Mouse (Mus musculus): ENCODE results near the gene Dnajb4.
"Not testable (repeated sequence)": the region's sequence is repeated elsewhere in the genome, so short reads cannot be mapped to it uniquely, and the experiment has no call there.

Dnajb4 gene

GRCm38 (mm10) chr3:152208096-152208885 is 1.8 kb downstream of the Dnajb4 start:
- no peak for DNase-seq (ENCODE audit: low spot score)

- no peak for DNase-seq (ENCODE audit: low spot score)
Observed at GRCm38 (mm10) chr3:152207156-152207555, 2.9 kb downstream of the Dnajb4 start.

DNA sequence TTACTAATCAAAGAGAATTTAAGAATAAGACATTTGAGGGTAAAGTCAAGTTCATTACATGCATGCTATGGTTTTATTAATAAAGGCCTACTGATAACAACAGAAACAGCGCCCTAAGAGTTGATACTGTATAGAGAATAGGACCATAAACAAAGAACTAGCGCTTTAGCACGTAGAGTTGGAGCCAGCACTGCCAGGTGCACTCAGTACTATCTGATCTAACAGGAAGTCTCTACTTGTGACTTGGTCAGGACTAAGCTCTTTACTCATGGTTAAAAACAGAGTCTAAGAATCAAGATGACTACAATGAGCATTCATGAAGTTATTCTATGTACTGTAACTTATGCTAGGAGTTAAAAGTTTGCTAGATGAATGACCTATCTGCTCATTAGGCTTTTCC is 5.5 kb downstream of the Dnajb4 start:
- no peak for DNase-seq (ENCODE audit: low spot score)

DNA sequence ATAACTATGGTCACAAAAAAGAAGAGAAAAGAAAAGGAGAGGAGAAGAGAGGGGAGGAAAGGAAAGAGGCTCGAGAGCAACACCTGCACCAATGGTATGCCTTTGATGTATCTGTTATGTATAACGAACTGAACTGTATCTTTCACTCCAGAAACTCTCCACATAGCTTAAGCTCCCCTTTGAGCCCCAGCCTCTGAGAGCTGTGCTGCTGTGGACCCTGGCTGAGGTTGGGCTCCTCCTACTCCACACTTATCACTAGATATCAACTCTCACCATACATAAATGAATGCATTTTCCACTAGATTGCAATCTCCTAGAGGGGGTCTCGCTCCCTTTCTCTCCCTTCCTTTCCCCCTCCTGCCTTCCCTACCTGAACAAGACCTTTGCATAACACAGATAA is 6.1 kb downstream of the Dnajb4 start:
- DNase-seq (ENCODE audit: low spot score) = no peak

DNA sequence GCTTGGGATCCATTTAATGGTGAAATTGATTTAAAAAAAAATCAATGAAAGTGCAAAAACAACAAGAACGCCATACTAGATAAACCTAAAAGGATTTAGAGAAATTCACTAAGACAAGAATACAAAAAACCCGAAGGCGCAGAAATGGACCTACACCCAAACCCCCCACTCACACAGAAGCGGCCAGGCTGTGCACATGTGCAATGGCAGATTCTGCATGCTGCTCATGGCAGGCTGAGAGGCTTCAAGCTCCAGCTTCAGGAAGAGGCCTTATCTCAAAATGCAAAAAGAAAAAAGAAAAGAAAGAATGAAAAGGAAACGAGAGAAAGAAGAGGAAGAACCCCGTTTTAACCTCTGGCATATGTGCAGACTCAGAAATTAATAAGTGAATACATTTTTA is 6.7 kb downstream of the Dnajb4 start:
- DNase-seq (ENCODE audit: low spot score) = no peak

GRCm38 (mm10) chr3:152202942-152203341 is 7.2 kb downstream of the Dnajb4 start:
- no peak for DNase-seq (ENCODE audit: low spot score)

- DNase-seq (ENCODE audit: low spot score) = no peak
Observed at GRCm38 (mm10) chr3:152201651-152202050, 8.5 kb downstream of the Dnajb4 start.

GRCm38 (mm10) chr3:152201181-152201580 is 8.9 kb downstream of the Dnajb4 start:
- DNase-seq (ENCODE audit: low spot score) = no peak

DNA sequence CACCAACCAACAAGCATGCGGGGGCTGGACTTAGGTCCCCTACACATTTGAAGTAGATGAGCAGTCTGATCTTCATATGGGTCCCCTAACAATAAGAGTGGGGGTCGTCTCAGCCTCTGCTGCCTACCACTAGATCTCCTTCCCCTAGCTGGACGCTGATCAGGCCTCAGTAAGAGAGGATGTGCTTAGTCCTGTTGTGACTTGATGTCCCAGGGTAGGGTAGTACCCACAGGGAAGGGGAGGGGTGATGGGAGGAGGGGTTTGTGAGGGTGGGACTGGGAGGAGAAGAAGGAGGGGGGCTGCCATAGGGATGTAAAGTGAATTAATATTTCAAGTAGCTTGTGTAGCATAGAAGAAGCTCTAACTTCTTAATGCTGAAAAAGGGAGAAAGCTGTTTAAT is 11.0 kb downstream of the Dnajb4 start:
- DNase-seq (ENCODE audit: low spot score) = no peak

- not testable (repeated sequence) for DNase-seq (ENCODE audit: low spot score)
Observed at GRCm38 (mm10) chr3:152197246-152197645, 12.9 kb downstream of the Dnajb4 start.

DNA sequence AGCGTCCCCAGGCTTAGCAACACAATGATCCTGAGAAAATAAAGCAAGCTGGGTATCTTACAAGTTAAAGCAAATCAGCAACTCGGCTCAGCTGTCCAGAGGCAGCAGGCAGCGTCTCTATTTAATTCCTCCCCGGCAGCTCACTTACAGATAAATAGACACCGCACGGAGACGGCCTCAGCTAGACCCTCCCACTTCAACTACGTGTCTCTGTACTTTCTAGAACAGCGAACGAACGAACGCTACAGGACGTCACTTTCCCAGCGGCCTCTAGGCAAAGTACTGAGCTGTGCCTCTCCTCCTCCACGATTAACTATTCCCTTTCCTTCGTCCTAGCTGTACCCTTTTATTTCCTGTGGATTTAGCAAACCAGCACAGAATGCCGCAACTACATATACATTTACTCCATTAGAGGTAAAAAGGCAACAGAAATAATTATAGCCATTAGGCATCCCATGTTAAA is 16.4 kb downstream of the Dnajb4 start:
- DNase-seq (ENCODE audit: low spot score) = peak; percentile 96

- no peak for DNase-seq (ENCODE audit: low spot score)
Observed at GRCm38 (mm10) chr3:152193177-152193576, 16.9 kb downstream of the Dnajb4 start.

DNA sequence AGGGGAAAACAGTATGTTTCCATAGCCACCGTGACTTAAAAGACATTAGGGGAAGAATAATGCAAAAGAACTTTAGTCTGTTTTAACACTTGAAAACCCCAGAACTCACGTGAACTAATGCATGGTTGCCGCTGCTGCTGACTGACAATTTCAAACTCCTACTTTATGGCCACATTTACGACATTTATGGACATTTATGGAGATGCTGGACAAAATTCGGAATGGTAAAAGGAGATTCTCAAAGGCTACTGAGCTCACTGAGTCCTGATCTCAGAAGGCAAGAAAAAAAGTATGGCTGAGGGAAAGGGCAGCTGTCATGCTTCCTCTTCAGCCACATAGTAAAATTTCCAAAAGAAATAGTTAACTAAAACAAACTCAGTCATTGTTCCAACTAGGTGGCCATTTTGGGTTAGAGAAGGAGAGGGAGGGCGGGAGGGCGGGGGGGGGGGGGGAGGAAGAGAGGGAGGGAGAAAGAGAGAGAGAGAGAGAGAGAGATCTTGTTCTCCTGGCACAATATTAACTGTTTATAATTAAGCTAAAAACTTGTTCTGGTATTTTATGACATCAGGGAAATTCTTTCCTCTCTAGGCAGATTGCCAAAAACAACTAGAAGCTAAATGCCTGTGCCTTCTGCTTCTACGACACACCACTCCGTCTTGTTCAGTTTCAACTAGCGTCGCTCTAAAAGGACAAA is 17.7 kb downstream of the Dnajb4 start:
- peak; percentile 27 for DNase-seq (ENCODE audit: low spot score)

- DNase-seq (ENCODE audit: low spot score) = peak; percentile 58
Observed at GRCm38 (mm10) chr3:152191791-152192237, 18.3 kb downstream of the Dnajb4 start.

DNA sequence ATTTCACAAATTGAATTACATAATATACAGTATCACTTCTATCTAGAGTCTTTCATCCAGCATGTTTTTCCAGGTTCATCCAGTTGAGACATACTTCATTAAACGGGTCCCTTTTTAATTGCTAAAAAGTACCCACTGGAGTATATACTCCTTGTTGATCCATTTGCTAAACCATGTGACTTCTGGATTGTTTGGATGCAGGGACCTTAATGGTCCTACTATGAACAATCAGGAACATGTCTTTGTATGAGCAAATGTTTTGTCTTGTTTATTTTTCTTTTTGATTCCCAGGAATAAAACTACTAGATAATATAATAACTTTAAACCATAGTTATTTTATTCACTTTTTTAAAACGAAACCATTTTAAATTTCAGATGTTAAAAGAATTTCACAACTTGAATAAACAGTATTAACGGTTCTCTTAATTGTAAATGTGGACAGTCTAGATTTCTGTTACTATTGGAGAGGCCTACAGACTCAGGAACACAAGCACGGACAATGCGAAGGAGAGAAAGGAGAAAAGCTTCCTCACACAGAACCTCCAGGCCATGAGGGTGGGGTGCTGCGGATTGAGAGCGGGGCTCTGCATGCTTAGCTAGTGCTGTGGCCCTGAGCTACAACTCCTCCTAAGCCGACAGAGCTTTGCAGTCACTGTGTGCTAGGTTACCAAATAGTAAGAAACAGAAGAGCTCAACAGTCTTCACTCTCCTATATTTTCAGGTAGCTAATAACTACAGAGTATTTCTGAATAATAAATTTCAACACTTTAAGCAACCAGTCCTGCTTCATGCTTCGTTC is 19.2 kb downstream of the Dnajb4 start:
- no peak for DNase-seq (ENCODE audit: low spot score)

DNA sequence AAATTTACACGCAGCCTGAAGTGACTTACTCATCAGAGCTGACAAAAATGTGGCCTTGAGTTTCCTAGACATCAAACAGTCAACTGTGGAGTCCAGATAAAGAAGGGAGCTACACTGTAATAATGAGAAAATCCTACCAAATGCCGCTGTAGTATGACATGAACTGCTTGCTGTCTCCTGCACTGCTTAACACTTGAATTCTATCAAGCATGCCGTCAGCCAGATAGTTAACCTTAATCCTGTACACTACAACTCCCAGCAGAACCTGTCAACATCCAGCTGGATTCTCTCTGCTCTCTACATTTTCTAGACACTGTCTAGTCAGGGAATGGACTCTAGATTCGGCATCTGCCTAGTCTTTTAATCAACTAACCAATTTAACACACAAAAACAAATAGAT is 20.8 kb downstream of the Dnajb4 start:
- no peak for DNase-seq (ENCODE audit: low spot score)

- DNase-seq (ENCODE audit: low spot score) = no peak
Observed at GRCm38 (mm10) chr3:152186106-152186505, 24.0 kb downstream of the Dnajb4 start.

GRCm38 (mm10) chr3:152183522-152183921 is 26.6 kb downstream of the Dnajb4 start:
- DNase-seq (ENCODE audit: low spot score) = no peak

- no peak for DNase-seq (ENCODE audit: low spot score)
Observed at GRCm38 (mm10) chr3:152180624-152181023, 29.5 kb downstream of the Dnajb4 start.

DNA sequence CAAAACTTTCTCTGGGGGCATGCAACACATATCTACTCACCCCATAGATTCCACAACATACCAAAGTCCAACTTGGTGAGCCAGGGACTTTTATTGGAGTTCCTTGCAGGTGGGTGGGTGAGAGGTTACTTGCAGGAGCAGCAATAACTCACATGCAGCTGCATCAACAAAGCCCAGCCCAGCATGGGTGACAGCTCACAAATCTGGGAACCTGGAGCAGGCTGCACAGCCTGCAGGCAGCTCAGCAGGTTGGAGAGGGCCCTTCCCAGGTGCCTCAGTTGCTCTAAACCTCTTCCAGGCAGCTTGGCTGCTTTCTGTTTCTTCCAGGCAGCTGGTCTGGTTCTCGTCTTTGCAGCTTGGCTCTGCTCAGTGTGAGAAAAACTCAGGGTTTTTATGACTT is 30.8 kb downstream of the Dnajb4 start:
- no peak for DNase-seq (ENCODE audit: low spot score)

DNA sequence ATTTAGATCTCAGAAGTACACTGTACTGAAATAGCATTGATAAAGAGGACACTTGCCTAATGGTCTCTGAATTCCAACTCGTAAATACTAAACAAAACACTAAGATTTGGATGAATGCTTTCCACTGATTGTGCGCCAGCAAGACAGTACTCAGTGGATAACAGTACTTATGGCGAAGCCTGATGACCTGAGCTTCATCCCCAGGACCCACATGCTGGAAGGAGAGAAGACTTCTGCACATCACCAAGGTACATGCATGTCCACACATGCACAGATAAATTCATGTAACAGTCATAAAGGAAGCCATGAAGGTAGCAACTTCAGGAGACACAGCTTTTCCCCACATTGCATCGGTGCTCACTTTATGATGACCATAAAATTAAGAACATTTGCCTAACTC is 31.3 kb downstream of the Dnajb4 start:
- DNase-seq (ENCODE audit: low spot score) = no peak

DNA sequence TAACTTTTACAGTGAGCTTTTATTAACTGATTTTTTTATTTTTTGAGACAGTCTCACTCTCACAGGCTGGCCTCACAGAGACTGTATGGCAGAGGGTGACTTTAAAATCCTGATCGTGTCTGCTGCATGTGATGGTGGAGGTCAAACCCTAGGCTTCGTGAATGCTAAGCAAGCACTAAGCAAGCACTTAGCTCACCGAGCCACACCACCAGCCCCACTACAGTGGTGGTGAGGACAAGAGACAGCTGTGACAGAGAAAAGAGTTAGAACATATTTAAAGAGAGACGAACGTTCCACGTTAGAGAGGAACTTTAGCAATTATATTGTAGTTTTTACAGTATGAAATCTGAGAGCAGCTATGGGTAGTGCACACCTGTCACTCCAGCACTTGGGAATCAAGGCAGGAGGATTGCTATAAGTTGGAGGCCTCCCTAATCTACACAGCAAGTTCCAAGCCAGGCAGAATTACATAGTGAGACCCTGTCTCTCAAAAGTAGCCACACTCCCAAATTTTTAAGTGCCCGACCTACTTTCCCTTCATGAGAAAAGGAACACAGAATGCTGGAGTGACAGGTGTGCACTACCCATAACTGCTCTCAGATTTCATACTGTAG is 37.7 kb downstream of the Dnajb4 start:
- no peak for DNase-seq (ENCODE audit: low spot score)

All from embryo, embryonic 10.5 days (tissue).